Mouse (Mus musculus) brain, embryonic 14.5 days (tissue): ENCODE data around the gene Adad1.

Experiments
- CTCF ChIP-seq: fragments of 200-500 bp; IDR thresholded peaks from 2 replicates; pipeline ENCODE4 v1.5.1; 2012; ENCODE audit warnings: inconsistent platforms, mild to moderate bottlenecking, moderate library complexity, borderline replicate concordance; ENCODE audit not compliant: insufficient read depth, insufficient read length; ENCODE audit errors: extremely low read depth
- POLR2A ChIP-seq: fragments of 200-500 bp; IDR thresholded peaks from 2 replicates; pipeline ENCODE4 v1.6.1; 2012; ENCODE audit warnings: mild to moderate bottlenecking, inconsistent platforms, borderline replicate concordance; ENCODE audit not compliant: poor library complexity, insufficient read depth, insufficient read length, severe bottlenecking; ENCODE audit errors: extremely low read depth

DNA sequence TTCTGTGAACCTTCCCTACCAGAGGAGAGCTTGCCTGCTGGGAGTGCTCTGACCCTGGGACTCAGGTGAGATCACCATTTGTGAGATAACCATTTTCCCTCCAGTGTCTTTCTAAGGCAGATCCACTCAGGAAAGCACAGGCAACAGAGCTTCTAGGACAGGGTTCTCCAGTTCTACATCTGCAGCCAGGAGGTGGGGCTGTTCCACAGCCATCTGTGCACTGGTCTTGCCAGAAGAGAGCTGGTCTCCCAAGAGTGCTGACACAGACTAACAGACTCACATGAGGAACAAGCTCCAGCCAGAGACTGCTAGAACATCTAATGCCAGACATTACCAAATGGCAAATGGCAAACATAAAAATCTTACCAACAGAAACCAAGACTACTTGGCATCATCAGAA, 9.9 kb downstream of the Adad1 start:
- TF ChIP-seq POLR2A (no peak), CTCF (no peak)
